Mouse (Mus musculus): ENCODE data around the gene Hoxc13. TPM values are rescaled to one million over a fixed set of nuclear protein-coding genes. Genes with fewer than 3 reads are reported as not detected.

Gene Hoxc13
- total RNA-seq, 2 experiments from 2014 or later: not detected

- DNase-seq (ENCODE audit: low spot score in 2 of 2): no peak
- no peak overlapping the region for H3K27ac ChIP-seq
- no peak for TF ChIP-seq CTCF (conservative IDR thresholded peaks at IDR 0.05)
- no peak overlapping the region for H3K4me3 ChIP-seq
Measured at GRCm38 (mm10) chr15:102972753-102973152, 51.9 kb downstream of the Hoxc13 start.

- Histone ChIP-seq H3K4me3 (no peak overlapping the region), H3K27ac (no peak overlapping the region)
- no peak for DNase-seq (ENCODE audit: low spot score in 2 of 2)
- no peak for TF ChIP-seq CTCF (conservative IDR thresholded peaks at IDR 0.05)
Measured at GRCm38 (mm10) chr15:102975034-102975433, 54.1 kb downstream of the Hoxc13 start.

GRCm38 (mm10) chr15:102975688-102976111, 54.8 kb downstream of the Hoxc13 start:
- no peak for DNase-seq (ENCODE audit: low spot score in 2 of 2)
- Histone ChIP-seq H3K4me3 (no peak overlapping the region), H3K27ac (no peak overlapping the region)
- no peak for TF ChIP-seq CTCF (conservative IDR thresholded peaks at IDR 0.05)

DNA sequence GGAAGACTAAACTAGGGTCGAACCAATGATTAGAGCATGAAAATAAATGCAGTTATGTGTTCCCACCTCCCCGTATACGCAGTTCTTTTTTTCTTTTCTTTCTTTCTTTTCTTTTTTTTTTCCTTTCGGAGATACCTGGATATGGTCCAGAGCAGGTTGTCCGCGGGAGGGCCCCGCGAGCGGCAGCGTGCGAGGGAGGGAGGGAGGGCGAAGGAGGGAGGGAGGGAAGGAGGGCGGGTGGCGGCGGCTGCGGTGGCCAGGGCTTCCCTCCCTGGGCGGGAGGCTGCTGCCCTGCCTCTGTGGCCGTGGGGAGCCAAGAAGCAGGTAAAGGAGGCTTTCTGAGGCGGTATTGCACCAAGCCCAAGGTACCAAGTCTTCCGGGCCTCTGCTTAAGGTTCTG, 55.3 kb downstream of the Hoxc13 start, which contains the start of gene Hoxc9:
TSS of gene Hoxc9 (plus strand) at position 269 of the 400 bp plus-strand sequence.
- Histone ChIP-seq H3K27ac (no peak within 1 kb of the TSS), H3K4me3 (no peak within 1 kb of the TSS)
- no peak for TF ChIP-seq CTCF (conservative IDR thresholded peaks at IDR 0.05)
- no peak for DNase-seq (ENCODE audit: low spot score in 2 of 2)

- DNase-seq (ENCODE audit: low spot score in 2 of 2): no peak
- Histone ChIP-seq H3K4me3 (no peak overlapping the region), H3K27ac (no peak overlapping the region)
- TF ChIP-seq CTCF (conservative IDR thresholded peaks at IDR 0.05): no peak
Measured at GRCm38 (mm10) chr15:102976631-102977422, 55.9 kb downstream of the Hoxc13 start.

GRCm38 (mm10) chr15:102977423-102977974, 56.6 kb downstream of the Hoxc13 start:
- no peak overlapping the region for H3K4me3 ChIP-seq
- no peak for DNase-seq (ENCODE audit: low spot score in 2 of 2)
- H3K27ac ChIP-seq: no peak overlapping the region
- no peak for TF ChIP-seq CTCF (conservative IDR thresholded peaks at IDR 0.05)

Small RNA genes within 50 kb of the gene (microRNA-seq; reads per million reads assigned to microRNA genes)
- 0 to 0.32 reads per million in 2 experiments for gene Mir196a-2

Other genes starting within 250 kb of the Hoxc13 start
- 10 to 100 TPM; 11.0 to 11.5 TPM for gene Atp5g2, start 248.8 kb upstream of the Hoxc13 start, total RNA-seq (2021)
- gene Calcoco1, start 198.9 kb upstream of the Hoxc13 start, total RNA-seq (2021): 10 to 100 TPM; 95.4 to 96.9 TPM
- gene Hoxc12, start 15.7 kb downstream of the Hoxc13 start, total RNA-seq (2021): not detected
- not detected for gene Hoxc11, start 33.3 kb downstream of the Hoxc13 start, total RNA-seq (2021)
- gene Hoxc10, start 45.7 kb downstream of the Hoxc13 start, total RNA-seq (2021): not detected
- not detected for gene Hoxc5, start 46.3 kb downstream of the Hoxc13 start, total RNA-seq (2021)
- gene Hoxc9, start 55.3 kb downstream of the Hoxc13 start, total RNA-seq (2021): not detected
- not detected for gene Hoxc8, start 69.5 kb downstream of the Hoxc13 start, total RNA-seq (2021)
- gene Hoxc6, start 77.2 kb downstream of the Hoxc13 start, total RNA-seq (2021): not detected
- not detected for gene Hoxc4, start 97.8 kb downstream of the Hoxc13 start, total RNA-seq (2021)
- 10 to 100 TPM; 17.9 to 18.2 TPM for gene Smug1, start 246.0 kb downstream of the Hoxc13 start, total RNA-seq (2021)

Data from layer of hippocampus, adult 2 months (tissue).